Mouse (Mus musculus): Measurements from ENCODE around the gene Lrba. TPM values are rescaled to one million over a fixed set of nuclear protein-coding genes. Genes with fewer than 3 reads are reported as not detected.

The Lrba gene
- total RNA-seq, 4 experiments from 2014 or later: 41.7 to 59.7 (median 47.9) TPM

DNA sequence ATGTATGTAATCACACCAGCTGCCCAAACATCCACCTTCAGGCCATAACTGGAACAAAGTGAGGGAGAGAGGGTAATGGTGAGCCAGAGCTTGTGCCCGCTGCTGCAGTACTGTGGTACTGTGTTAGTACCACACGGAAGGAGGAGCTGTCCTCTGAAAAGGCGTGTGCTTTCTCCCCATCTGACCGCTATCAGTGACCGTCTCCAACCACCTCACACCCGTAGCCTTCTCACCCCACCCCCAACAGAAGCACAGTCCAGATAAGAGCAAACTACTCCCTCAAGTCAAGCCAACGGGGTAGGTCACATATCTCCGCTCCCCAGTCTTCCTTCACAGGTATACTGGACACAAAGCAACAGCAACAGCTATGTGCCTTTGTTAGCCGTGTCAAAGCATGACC, 574.6 kb downstream of the Lrba start:
- no peak for DNase-seq

DNA sequence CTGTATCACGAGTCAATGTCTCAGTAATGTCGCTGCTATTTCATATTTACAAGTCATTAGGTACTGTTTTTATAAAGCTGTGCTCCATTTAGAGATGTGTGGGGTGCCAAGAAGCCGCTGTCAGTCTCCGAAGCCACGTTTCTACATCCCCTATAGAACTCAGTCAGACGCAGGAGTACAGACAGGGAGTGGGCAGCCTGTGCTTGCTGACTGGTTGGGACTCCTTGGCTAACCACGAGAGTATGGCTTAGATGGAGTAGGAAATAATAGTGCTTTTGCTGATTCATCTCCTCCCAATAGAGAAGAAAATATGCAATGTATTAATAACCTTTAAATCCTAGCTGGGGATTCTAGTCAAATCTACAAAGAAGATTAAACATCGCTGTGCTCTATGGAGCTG, 576.4 kb downstream of the Lrba start:
- DNase-seq: no peak

DNA sequence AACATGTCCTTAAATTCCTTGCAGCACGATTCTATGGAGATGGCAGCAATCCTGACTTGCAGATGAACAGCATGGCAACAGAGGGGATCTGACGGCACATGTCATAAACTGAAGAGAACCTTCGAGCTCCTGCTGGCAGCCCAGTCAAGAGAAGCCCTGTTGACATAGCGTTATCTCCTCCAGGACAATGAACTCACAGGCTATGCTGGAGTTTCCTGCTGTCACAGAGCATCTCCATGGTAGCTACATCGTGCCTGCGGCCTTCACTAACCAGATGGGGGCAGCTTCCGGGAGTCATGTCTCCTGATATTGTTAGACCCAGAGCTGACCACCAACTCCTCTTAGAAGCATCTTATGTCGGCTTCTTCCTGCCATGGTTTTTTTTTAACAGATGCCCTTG, 578.3 kb downstream of the Lrba start:
- no peak for DNase-seq

DNA sequence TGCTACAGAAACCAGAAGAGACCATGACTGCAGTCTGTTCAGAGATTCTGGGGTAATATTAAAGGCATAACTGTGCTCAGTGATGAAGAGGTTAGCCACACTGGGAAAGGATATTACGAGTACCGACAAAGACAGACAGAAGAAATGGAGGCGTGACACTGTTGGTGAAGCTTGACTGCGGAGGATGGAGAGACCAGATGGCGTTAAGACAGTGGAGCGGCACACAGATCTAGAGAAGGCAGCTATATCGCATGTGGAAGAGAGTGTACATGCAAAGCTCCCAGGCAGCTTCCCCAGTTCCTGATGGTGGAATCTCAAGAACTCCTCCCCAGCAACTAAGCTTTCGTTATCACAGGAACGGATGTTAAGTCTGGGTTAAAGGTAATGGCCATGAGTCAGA, 579.8 kb downstream of the Lrba start:
- no peak for DNase-seq

DNA sequence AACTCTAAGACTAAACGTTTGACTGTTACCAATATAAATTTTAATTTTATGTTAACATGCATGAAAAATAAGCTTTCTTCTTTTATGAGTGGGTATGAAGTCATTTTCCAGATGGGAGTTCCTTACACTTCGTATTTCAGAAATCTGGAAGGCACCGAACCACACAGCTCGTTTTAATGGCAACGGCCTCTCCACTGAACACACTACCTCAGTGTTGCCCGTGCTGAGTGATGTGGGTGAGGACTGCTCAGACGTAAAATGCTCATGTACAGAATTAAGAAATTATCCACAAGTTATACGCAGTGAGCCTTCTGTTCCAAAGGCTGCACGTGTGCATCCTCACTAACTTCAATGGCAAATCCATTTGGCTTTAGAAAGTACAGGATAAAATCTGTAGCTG, 582.4 kb downstream of the Lrba start:
- no peak for DNase-seq

DNA sequence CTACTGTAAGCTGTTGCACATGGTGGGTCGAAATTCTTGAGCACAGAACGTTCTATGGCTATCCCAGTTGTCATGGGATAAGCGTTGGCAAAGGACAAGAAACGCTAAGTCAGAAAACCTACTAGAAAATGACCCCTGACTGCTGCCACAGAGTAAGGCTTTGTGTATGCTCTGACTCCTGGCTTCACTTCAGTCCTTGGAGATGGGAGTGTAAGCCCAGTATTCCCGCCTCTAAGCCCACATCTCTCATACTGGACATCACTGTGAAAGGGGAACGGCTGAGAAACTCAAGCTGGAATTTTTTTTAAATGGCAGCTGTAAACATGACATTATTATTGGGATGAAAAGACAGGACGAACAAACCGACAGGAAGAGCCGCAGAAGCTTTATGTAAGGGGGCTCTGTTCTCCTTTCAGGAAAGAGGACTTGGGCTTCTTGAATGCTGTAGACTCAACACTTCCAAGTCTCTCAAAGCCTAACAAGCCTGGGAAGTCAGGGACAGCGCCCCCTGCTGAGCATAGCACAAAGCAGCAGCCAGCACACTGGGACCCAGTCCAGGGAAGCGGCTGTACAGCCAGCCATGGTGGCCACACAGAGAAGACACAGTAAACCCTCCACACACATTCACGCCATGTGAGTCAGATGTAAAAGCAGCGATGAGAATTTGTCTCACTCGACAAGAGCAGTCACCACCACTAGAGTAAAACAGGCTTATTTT, 583.4 kb downstream of the Lrba start:
- DNase-seq: no peak

DNA sequence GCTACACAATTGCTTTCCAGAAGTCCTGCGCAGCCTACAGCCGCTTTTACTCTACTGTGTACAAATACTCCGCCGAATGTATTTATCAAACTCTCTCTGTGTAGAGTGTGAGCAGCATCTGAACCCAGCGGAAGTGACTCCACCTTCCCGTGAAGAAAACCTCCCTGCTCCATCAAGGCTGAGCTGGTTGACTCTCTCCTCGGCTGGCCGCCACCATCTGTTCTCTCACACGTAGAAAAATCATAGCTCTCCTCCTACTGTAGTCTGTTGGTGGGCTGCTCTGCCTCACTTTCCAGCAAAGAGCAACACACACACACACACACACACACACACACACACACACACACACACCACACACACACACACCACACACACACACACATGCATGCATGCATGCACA, 584.7 kb downstream of the Lrba start:
- no peak for DNase-seq

DNA sequence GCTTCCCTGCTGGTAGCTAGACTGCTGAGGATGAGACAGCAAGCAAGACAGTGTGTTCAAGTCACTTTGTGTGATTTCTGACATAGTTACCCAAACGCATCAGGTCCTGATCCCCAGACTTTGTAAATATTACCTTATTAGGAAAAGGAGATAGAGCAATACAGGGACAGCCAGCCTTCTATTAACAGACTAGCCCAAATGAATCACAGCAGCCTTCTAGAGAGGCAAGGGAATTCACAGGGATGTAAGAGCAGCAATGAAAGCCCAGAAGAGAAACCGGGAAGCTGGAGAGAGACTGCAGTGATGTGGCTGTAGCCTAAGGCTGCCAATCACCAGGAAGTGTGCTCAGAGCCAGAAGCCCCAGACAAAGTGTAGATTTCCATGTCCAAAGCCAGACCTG, 585.2 kb downstream of the Lrba start:
- no peak for DNase-seq

DNA sequence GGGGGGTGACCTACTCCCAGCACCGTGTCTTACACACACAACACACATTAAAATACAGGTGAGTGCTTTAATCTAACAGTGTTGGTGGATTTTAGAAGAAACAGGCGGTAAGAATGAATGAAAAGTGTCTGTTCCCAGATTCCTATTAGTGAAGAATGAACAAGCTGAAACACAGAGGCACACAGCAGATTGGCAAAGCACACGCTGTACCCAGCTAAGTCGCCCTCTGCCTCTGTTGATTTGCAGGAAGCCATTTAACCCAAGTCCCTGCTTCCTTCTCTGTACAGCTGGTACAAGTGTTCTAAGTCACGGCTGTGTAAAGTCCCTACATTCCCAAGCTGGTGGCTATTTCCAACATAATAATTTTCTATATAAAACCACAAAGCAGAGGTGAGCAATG, 586.4 kb downstream of the Lrba start:
- DNase-seq: no peak

DNA sequence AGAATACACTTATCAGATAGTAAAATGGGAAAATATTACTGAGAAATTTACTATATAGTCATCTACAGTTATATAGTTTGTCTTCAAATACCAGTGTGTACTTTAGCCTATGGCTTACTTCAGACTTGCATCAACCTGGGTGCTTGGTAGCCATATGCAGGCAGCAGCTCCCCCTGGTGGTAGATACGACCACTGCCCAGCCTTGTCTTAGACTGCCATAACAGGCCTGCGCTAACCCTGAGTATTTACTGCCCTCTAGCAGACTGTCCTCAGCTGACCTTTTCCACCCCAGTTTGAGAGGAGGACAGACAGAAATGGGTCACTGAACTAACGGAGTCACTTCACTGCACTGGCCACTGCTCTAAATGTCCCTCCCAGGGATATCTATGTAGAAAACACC, 588.2 kb downstream of the Lrba start:
- peak; percentile 83 for DNase-seq

DNA sequence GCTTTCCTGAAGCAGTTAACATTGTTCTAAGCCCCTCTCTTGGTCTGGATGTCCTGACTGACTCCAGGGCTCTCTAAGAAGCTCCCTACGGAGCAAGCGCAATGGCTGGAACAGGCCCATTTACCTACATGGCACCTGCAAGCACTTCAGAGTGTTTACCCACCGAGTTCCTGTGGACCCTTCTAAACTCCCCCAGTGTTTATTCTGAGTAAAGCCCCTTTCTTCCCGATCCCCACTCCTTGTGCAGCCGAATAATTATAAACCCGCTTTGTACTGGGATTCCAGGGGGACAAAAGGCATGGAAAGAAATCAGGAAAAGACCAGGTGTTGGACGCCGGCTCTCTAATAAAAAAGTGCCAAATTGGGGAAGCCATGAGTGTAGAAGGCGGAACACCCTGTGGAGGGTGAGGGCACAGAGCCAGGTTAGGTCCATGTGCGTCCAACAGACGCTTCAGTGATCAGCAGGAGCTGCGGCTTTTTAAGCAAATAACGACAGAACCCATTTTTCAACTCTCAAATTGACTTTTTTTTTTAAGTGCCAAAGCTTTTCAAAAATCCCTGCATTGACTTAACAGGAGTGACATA, 593.6 kb downstream of the Lrba start:
- no peak for DNase-seq

DNA sequence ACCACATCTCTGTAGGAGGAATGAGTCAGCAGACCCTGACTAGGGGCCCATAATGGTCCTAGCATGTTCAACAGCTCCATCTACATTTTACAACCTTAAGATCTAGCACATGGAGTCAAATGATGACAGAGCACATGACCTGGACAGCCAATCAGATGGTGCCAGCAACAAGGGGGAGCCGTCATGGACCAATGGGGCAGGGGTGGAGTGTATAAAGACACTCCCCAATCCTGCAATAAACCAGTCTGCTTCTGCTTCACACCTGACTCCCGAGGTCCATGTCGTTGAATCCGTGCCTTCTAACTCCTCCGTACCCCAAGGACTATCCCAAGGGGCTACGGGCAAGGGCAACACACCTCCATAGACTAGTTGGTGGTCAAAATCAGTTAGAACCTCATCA, 594.9 kb downstream of the Lrba start:
- DNase-seq: no peak

DNA sequence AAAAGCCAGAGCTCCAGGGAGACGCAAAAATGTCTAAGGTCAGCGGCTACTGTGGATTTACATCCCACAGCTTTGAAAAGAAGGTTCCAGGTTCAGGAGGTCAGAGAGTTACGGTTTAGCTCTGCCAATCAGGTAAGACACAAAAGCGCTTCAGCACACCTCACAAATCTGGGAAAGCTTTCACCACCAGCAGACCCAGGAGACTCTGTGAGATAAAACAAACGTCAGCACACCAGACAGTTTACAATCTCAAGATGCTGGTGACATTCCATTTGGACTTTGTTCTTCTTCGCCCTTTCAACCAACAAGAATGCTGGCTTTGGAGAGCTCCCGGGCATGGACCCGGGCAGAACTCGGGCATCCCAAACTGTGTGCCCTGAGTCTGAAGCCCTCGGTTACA, 595.9 kb downstream of the Lrba start:
- no peak for DNase-seq

DNA sequence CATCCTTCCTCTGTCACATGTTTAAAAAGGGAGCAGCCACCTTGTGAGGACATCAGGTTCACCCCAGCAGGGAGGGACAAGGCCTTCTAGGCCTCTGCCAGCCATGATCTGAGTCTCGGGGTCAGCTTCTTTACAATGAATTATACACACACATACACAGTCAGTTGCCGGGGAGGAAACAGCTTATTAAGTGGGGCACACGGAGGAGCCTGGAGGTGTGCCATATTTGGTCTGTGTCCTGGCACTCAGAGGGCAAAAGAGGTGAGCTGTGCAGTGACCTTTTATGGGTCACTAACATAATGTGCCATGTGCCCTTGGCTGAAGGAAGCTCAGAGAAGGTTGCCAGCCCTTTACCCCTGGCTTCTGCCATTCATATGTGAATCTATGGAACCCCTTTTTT, 596.9 kb downstream of the Lrba start:
- no peak for DNase-seq

DNA sequence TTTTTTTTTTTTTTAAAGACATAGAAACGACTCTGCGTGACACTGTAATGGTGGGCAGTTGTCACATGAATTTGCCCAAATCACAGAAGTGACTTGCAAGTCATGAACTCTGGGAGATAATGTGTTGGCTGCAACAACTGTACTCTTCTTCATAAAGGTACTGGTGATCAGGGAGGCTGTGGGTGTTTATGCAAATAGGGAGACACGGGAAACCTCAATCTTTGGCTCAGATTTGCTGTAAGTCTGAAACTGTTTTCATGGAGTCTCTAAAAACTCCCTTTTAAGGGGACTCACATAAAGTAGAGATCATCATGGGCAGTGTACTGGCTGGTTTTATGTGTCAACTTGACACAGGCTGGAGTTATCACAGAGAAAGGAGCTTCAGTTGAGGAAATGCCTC, 603.0 kb downstream of the Lrba start:
- DNase-seq: no peak

DNA sequence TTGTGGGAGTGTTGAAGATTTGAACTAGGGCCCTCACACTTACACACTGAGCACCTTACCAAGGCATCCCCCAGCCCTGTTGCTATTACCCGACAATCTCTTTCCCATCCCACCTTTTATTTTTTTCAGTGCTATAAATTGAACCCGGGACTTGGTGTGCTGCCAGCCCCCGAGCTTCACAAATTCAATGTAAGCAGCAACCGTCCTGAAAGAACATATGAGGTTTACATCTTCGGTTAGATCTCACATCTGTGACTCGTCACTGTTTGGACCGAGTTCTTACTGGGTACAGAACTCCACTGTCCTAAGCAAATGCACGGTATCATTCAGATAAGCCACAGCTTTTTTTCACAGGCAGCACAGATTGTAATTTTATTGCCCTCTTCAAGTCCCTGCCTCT, 607.6 kb downstream of the Lrba start:
- DNase-seq: no peak

Other genes starting within 250 kb of the Lrba start
- gene Prss48, start 222.2 kb upstream of the Lrba start, total RNA-seq (2022): not detected
- gene Rps3a1, start 82.0 kb upstream of the Lrba start, total RNA-seq (2022): 100 to 1,000 TPM; 780 to 849 (median 825) TPM